Mouse (Mus musculus) monocyte, adult 5-6 weeks (primary cell): ENCODE measurements around the gene Ipo7. TPM values are rescaled to one million over a fixed set of nuclear protein-coding genes. Genes with fewer than 3 reads are reported as not detected.
"Not testable (repeated sequence)": the region's sequence is repeated elsewhere in the genome, so short reads cannot be mapped to it uniquely, and the experiment has no call there.

Experiments used
- ATAC-seq: fragments of 153-309, 156-312 bp; replicated peaks from 2 replicates; pipeline ENCODE4 v1.8.0; 2017; ENCODE audit warnings: mild to moderate bottlenecking; ENCODE audit not compliant: low TSS enrichment, insufficient number of reproducible peaks, severe bottlenecking, poor library complexity, low FRiP score
- total RNA-seq: library from RNA; stranded (forward); fragments of 200-1000, 200-491, 200-594 nt; gene quantifications from 3 replicates; pipeline ENCODE4 v1.2.3, GENCODE M21; 2017

Ipo7 gene
- total RNA-seq, 1 experiment from 2014 or later = 130 TPM

DNA sequence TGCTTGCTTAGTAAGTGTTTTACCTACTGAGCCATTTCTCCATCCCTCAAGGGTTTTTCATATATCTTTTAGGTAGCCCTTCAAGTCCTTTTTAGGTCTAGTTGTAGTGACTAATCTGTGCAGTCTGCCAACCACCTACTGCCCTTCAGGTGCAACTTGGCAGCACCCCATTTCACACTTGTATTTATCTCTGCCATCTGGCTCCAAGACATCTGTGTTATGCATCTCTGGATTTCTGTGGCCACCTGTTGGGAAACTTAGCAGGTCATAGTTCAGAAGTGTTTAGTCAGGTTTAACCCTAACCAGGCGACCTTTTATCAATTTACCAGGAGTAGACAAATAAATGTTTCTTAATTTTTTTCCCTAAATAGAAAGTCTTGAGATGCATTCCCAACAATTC is 6.7 kb upstream of the Ipo7 start:
- ATAC-seq = no peak

DNA sequence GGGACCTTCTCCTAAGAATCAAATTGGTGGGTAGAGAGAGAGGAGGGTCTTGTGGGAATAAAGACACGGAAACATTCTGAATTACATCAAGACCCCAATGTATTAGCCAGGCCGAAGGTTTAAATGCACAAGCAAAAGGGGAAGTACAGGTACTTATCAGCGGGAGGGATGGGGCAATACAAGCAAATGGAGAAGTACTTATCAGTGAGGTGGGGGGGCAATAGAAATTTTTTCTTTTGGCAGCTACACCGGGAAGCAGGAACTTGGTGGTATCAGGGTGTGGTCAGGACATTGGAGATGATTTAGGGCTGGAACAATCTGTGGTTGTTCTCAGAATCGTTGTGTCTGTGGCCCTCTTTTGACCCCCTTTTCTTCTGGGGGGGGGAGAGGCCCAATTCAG is 3.8 kb upstream of the Ipo7 start:
- ATAC-seq = no peak

DNA sequence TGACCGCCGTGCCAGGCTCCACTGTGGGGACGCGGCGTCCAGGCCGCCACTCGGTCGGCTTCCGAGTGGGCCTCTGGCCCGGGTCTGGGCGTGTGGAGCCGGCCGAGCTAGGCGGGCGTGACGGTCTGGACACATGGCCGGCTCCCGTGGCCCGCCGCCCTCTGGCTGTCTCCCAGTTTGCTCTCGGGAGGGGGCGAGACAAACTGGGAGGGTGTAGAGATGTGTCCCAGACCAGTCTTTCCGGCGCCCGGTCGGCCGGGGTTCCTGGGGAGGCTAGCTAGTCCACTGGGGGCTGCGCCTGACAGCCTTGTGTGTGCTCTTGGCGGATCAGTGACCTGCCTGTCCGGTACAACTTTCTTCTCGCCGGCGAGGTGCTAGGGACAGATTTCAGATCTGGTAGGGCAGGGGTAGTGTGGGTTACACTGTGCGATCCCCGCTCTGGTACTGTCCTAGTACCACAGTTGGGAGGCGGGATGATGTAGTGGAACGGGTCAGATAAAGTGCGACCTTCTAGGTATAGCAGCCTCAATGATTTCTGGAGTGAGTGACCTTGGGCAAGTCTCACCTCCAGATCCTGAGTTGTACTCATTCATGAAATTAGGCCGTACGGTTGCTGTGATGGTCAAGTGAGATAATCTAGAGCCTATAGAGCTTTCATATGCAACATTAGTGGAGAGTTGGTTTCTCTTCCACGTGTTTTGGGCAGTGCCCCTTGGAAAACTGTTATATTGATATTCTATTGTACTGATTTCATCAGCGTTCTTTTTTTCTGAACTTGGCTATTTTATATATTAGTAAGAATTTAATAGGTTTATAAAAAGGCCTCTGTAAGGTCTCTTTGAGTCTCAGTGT is 783 bp downstream of the Ipo7 start:
- ATAC-seq = peak; percentile 32; the same call in 1 of the 2 replicates

DNA sequence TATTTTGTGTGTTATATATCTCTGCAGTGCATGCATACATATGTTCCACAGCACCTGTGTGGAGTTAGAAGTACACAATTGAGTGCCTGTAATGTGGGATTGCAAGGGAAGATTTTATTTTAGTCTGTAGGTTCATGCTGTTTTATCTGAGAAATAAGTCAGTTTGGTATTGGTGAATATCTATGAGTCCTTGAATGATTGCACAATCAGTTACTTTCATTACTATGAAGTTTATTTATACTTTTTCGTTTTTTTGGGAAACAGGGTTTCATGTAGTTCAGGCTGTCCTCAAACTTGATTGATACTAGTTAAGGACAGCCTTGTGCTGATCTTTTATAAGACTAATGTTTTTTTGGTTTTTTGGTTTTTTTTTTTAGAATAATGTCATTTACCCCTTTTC is 5.5 kb downstream of the Ipo7 start:
- ATAC-seq = no peak

DNA sequence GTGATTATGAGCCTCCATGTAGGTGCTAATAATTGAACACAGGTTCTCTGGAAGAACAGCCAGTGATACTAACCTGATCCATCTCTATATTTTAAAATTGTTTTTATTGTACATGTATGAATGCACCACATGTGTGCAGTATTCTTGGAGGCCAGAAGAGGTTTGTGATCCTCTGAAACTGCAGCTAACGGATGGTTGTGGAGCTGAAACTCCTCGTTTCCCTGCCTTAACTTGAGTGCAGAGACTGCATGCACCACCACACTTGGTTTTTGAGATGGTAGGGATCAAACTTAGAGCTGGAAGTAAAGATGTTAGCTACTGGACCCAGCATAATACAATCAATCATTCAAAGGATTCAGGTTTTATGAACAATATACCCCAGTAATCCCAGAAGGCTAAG is 8.5 kb downstream of the Ipo7 start:
- no peak for ATAC-seq

DNA sequence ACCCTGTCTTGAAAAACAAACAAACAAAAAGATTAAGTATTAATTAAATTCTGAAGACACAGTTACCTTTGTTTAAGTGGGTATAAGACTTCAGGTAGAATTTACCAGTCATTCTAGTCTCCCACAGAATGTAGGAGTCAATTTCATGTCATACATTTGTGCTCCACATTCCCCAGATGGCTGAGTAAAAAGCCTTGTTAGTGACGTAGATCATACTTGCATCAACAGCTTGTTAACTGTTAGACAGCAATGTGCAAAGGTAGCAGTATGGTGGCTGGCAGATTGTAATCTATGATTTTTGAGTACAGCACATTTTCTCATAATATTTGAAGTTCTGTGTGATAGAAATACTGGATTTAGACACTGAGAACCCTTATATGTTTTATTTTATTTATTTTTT is 10.8 kb downstream of the Ipo7 start:
- ATAC-seq = no peak

DNA sequence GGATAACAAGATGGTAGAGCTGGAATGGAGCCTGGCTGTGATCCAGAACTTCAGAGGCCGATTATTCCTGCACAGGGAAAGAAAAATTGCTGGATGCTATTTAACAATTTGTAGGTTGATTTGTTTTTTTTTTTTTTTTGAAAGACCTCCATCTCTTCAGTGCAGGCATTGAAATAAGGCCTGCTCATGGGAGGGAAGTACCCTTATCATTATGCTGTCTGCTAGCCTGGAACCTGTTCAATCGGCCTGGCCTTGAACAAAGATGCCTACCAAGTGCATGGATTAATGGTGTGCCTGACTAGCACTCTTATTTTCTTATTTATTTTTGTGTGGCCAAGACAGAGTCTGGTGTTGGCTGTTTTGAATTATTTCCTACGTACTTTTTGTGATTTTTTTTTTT is 12.3 kb downstream of the Ipo7 start:
- no peak for ATAC-seq

DNA sequence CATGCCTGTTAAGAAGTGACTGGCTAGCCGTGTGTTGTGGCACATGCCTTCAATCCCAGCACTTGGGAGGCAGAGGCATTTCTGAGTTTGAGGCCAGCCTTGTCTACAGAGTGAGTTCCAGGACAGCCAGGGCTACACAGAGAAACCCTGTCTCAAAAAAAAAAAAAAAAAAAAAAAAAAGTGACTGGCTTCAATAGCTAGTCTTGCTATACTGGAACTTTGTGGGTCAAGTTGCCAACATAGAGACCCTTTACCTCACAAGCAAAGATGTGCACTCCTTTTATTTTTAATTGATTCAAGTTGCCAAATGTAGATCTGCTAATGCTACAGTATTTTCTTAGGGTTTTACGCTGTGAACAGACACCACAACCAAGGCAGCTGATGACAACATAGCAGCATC is 39.6 kb downstream of the Ipo7 start:
- ATAC-seq = not testable (repeated sequence)

DNA sequence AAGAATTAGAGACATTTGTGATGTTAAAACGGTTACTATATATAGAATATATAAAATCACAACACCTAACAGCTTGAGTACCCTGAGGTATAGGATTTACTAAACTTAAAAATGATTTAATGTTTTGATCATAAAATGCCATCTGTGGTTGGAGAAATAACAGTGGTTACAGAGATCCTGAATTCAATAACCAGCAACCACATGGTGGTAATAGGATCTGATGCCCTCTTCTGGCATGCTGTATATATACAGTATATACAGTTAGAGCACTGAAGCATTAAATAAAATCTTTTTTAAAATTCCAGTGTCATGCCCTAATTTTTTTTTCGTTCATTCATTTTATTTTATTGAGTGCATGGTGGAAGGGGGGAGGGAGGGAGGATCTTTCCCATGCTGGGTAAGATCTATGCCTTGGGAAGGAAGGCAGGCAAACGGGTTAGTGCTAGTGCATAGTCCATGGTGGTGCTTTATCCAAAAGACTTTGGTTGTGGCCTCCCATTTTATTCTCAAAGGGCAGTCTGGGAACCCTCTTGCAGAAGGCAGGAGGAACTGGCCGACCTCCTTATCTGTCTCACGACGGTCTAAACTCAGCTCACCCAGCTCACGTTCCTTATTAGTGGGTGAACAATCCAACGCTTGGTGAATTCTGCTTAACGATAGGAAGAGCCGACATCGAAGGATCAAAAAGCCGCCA is 41.2 kb downstream of the Ipo7 start:
- ATAC-seq = no peak

DNA sequence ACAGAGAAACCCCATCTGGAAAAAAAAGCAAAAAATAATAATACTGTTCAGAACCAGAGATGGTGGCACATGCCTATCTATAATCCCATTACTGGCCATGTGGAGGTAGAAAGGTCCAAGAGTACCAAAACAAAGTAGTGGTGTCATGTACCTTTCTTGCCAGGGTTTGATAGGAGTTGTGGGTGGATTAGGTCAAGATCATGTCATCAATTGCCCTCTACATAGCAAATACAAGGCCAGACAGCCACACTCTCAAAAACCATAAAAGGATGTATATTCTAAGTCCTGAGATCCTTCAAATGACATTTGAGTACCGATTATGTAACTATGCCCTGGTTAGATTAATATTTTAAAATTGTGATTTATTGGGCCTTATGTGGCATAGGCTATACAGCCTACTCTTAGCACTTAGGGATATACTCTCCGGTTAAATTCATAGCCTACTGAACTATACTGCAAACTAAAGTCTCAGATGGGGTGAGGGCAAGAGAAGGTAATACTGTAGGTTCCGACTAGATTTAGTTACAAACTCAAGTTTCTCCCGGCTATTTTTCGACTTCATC is 42.1 kb downstream of the Ipo7 start:
- no peak for ATAC-seq

DNA sequence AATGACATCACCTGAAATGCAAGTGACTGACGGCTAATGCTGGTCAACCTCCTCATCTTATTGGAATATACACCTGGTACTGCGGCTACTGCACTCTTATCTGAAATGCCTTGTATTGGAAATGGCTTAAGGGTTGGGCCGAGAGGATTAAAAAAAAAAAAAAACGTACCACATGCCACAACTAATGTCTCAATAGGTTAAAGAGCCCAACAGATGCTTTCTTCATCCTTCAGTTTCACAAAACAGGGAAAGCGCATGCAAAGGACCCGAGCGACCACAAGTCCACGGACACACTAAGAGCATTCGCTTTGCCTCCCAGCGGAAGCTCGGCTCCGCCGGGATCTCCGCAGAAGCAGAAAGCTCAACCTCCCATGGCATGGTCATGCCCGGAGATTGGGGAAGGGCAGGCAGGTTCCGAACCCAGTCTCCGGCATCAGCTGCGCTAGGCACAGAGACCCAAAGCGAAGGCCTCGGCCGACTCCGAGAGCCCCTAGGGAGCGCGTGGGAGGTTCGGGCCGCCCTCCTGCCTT is 42.7 kb downstream of the Ipo7 start:
- ATAC-seq = peak; percentile 6; the same call in 1 of the 2 replicates

DNA sequence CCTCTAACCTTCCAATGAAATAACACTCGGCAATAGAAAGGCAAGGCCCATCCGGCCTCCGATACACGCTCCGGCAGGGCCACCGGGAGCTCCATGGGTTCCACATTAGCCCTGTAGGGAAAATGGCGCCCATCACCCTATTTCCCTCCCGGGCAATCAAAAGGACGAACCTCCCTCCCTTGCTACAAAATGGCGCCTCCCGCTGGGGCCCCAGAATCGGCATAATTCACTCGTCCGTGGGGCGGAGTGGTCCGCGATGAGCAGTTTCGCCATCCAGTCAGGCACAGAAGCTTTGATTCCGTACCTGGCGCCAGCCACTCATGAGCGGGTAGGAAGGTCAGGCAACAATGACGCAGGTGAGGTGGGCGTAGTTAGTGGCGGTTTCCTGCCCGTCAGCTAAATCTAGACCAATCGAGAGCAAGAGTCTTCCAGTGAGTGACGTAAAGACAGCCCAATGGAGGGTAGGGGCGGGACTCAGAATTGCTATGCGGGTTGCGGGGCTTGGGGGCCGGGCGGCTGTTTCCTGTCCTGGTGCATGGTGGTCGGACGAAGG is 43.2 kb downstream of the Ipo7 start, which contains the start of gene Zfp143:
Zfp143 (plus strand) TSS at position 19 of the 553 bp plus-strand sequence.
- ATAC-seq = peak; percentile 97

DNA sequence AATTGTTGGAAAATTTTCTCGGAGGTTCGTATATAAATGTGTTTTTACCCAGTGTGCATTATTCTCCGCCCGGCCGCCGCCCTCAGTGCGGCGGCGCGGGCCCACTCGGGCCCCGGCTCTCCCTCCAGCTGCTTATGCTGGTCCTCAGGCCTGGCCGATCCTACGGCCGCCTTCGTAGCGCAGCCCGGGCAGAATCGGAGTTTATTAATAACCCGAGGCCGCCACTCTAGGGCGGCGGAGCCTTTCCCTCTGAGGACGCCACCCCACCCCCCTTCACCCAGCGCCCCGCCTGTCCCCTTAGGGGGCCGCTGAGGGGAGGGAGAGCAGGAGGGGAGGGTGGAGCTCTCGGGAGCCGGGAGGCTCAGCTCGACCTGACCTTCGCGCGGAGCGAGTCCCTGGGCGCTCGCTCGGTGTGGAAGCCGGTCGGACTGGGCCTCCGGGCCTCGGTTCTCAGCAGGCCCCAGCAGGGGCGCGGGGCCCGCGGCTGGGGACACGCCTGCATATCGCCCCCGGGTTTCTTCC is 43.7 kb downstream of the Ipo7 start:
- ATAC-seq = peak; percentile 21

DNA sequence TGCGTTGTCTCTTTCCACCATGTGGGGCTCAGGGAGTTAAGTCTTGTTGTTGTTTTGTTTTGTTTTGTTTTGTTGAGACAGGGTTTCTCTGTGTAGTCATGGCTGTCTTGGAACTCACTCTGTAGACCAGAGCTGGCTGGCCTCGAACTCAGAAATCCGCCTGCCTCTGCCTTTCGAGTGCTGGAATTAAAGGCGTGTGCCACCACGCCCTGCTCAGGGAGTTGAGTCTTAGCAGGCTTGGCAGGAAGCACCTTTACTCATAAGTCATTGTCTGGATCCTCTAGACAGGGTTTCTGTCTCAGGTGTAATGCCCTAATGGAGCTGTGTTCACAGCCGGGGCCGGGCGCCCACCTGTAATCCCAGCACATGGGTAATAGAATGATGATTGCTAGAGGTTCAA is 45.7 kb downstream of the Ipo7 start:
- no peak for ATAC-seq

DNA sequence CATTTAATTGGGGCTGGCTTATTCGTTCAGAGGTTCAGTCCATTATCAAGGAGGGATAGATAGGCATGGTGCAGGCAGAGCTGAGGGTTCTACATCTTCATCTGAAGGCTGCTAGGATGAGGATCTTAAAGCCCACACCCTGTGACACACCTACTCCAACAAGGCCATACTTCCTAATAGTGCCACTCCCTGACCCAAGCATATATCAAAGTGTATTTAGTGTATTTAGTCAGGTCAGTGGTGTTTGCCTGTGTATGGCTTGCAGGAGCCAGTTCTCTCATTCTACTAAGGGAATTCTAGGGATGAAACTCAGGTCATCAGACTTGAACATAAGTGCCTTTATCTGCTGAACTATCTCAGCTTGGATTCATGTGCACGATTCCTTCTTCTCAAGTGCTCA is 51.0 kb downstream of the Ipo7 start:
- ATAC-seq = no peak

DNA sequence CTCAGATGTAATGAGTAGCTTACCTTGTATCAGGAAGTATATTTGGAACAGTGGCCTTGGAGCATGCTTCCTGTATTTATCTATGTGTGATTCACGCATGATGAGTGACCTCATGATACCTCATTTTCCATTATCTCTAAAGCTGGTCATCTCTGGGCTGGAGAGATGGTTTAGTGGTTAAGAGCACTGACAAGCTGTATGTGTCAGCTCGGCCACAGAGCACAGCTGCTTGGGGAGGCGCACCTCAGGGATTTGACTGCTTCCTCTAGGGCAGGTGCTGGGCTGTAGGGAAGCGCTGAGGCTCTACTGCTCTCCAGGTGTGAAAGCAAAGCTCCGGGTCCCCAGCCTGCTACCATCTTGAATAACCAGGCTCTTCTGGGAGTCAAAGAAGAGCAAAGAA is 60.1 kb downstream of the Ipo7 start:
- ATAC-seq = no peak

DNA sequence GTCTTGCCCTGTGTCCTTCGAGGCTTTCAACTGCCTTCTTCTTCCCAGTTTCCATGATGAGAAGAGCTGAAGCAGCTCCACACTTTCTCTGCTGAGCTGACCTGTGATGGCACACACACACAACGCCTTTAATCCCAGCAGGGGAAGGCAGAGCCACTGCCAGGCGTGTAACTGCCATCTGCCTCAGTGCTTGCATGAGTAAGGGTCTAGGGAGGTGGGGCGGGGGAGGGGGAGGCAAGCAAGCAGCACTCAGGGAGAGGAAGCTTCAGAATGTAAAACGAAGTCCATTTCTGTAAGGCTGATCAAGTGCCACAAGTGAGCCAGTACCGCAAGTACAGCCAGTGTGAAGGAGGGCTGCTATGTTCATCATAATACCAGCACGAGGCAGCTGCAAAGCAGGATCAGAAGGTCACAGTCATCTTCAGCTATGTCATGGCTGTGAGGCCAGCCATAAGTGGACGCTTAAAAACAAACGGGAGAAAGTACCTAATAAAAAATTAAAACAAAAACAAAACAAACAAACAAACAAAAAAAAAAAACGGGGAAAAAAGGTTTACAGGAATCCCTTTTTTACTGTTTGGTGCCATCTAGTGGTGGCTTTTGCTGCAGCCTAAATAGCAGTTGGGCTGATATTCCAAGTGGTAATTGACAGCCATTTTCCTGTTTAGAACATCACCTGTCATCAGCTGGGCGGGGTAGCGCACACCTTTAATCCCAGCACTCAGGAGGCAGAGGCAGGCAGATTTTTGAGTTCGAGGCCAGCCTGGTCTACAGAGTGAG is 65.5 kb downstream of the Ipo7 start:
- ATAC-seq = no peak

DNA sequence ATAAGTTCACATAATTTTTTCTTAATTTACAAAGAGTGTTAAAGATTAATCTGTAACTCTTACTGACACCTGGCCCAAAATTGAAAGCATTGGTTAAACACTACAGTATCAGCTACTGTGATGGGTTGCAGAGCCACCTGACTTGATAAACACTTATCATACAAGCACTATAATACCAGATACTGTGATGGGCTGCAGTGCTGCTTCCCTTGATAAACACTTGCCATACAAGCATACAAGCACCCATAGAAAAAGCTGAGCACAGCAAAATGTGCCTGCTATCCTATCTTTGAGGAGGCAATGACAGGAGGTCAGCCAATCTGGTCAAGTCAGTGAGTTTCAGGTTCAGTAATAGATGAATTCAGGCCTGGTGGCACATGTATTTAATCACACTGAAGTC is 67.1 kb downstream of the Ipo7 start:
- ATAC-seq = no peak
